In the genomic region with DNA sequence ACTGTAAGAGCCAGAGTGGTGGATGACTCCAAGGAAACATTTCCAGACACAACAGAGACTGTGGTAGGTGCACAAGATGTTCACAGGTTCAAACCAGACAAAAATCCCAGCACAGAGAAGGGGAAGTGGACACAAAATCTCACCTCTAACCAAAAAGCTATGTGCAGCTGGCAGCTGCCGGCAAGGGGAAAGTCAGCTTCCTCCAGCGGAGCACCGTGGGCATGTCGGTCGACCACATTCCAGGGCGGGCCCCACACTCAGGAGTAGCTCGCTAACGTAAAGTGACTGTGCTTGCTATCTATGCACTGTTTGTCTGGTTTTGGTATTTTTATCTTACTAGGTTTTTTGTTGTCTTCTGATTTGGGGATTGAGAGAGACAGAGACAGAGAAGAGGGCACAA, we compare ENCODE assay signal across 12 mouse cellular contexts. TPM values are rescaled to one million over a fixed set of nuclear protein-coding genes. Genes with fewer than 3 reads are reported as not detected.
DNase-seq lines count a peak whose midpoint lies in the region; ATAC-seq and TF ChIP-seq lines count a peak whose summit lies in the region.
"Had no signal": no experiment of that assay in that cellular context is flagged by ENCODE, and none has a peak within 500 bp of the region (broad histone marks: within the 10 kb centered on the region; RNA-seq: fewer than 3 reads in every experiment).

No protein-coding gene starts in this region.

- peaks cover 19% of the 10 kb centered on the region for H3K4me1 ChIP-seq in heart, embryonic 11.5 days (ENCODE audit: control insufficient read depth, insufficient read depth, low read length)
- peaks cover 1% of the 10 kb centered on the region; the same call in 1 of the 2 replicates for H3K4me1 ChIP-seq in heart, adult 2 months (ENCODE audit: control insufficient read depth, insufficient read depth, low read length)
- peaks cover 6% of the 10 kb centered on the region for H3K4me1 ChIP-seq in lung, adult 2 months (ENCODE audit: control insufficient read depth, insufficient read depth, low read length)
- no peaks in the 10 kb centered on the region for H3K4me1 ChIP-seq in hindbrain, embryonic 10.5 days (replicated peaks)
- H3K4me1 ChIP-seq: kidney, embryonic 15.5 days had no signal

- no peaks in the 10 kb centered on the region for H3K27me3 ChIP-seq in heart, embryonic 11.5 days (ENCODE audit: control insufficient read depth, insufficient read depth, low read length)
- no peaks in the 10 kb centered on the region for H3K27me3 ChIP-seq in heart, adult 2 months (ENCODE audit: control insufficient read depth, insufficient read depth, low read length)
- H3K27me3 ChIP-seq in hindbrain, embryonic 10.5 days (ENCODE audit: insufficient read depth, poor library complexity, severe bottlenecking): no peaks in the 10 kb centered on the region
- H3K27me3 ChIP-seq: heart, embryonic 15.5 days; kidney, embryonic 15.5 days had no signal

- no peak for ATAC-seq in heart, embryonic 11.5 days (replicated peaks; ENCODE audit: insufficient number of reproducible peaks, low FRiP score, low TSS enrichment)
- ATAC-seq in neutrophil, adult 5-6 weeks (ENCODE audit: extremely low read depth, insufficient number of reproducible peaks, low FRiP score, poor library complexity, severe bottlenecking): peak; percentile 71

- no peak overlapping the region for H3K9ac ChIP-seq in heart, embryonic 11.5 days (ENCODE audit: low read depth, low read length)
- no peak overlapping the region for H3K9ac ChIP-seq in heart, adult 2 months (ENCODE audit: low read depth, low read length)
- H3K9ac ChIP-seq: heart, embryonic 15.5 days; kidney, embryonic 15.5 days had no signal

- H3K9me3 ChIP-seq in heart, embryonic 11.5 days (replicated peaks; ENCODE audit: control insufficient read depth, low read length): no peaks in the 10 kb centered on the region
- no peaks in the 10 kb centered on the region for H3K9me3 ChIP-seq in hindbrain, embryonic 10.5 days
- H3K9me3 ChIP-seq: heart, embryonic 15.5 days; kidney, embryonic 15.5 days had no signal

- TF ChIP-seq CTCF in heart, adult 2 months (IDR thresholded peaks at IDR 0.05): no peak
- no peak for TF ChIP-seq CTCF in lung, adult 2 months (IDR thresholded peaks at IDR 0.05; ENCODE audit: insufficient read depth, low read length)
- no peak for TF ChIP-seq CTCF in left cerebral cortex, adult 2 months (IDR thresholded peaks at IDR 0.05)

- H3K4me2 ChIP-seq in heart, embryonic 11.5 days: peak overlapping the region; percentile 35
- H3K4me2 ChIP-seq: heart, embryonic 15.5 days; kidney, embryonic 15.5 days had no signal

- intact Hi-C loops in heart, adult 2 months (cut with DNase I): no loop called here
- intact Hi-C loops in left cerebral cortex, adult 2 months (cut with DNase I): no loop called here

- DNase-seq in heart, adult 2 months: no peak
- DNase-seq in ES-CJ7 (ENCODE audit: low read depth, low spot score): peak; percentile 38
- peak; percentile 43 for DNase-seq in lung, adult 2 months
- DNase-seq in hindbrain, embryonic 10.5 days (ENCODE audit: low spot score): no peak
- DNase-seq in left cerebral cortex, adult 2 months (ENCODE audit: extremely low spot score in 1 of 2, low spot score in 2 of 2): no peak
- DNase-seq in kidney, postnatal 10 days: no peak
- DNase-seq: adrenal gland, postnatal 10 days; cerebellum, postnatal 25 days had no signal

- no peaks in the 10 kb centered on the region for H3K36me3 ChIP-seq in heart, embryonic 11.5 days (ENCODE audit: control insufficient read depth, insufficient read depth, low read length)
- H3K36me3 ChIP-seq in heart, adult 2 months (ENCODE audit: control insufficient read depth, insufficient read depth, low read length): no peaks in the 10 kb centered on the region; the same call in 1 of the 2 replicates
- H3K36me3 ChIP-seq in hindbrain, embryonic 10.5 days: no peaks in the 10 kb centered on the region
- H3K36me3 ChIP-seq: heart, embryonic 15.5 days; kidney, embryonic 15.5 days had no signal

- H3K79me2 ChIP-seq in heart, adult 2 months (replicated peaks; ENCODE audit: control insufficient read depth, insufficient read depth, low read length): peaks cover 2% of the 10 kb centered on the region; the same call in 1 of the 2 replicates

- TF ChIP-seq EP300 in heart, adult 2 months (IDR thresholded peaks at IDR 0.05; ENCODE audit: insufficient read depth, low read depth, low read length): no peak

- TF ChIP-seq POLR2A in heart, adult 2 months (IDR thresholded peaks at IDR 0.05; ENCODE audit: insufficient read depth, low read depth, low read length): no peak
- TF ChIP-seq POLR2A in lung, adult 2 months (IDR thresholded peaks at IDR 0.05; ENCODE audit: borderline replicate concordance, extremely low read depth, low read depth, low read length): no peak

- no peak overlapping the region for H3K27ac ChIP-seq in heart, embryonic 11.5 days (ENCODE audit: low read depth, low read length)
- no peak overlapping the region for H3K27ac ChIP-seq in heart, adult 2 months
- H3K27ac ChIP-seq in hindbrain, embryonic 10.5 days: no peak overlapping the region
- H3K27ac ChIP-seq in left cerebral cortex, adult 2 months: no peak overlapping the region
- H3K27ac ChIP-seq: heart, embryonic 15.5 days; kidney, embryonic 15.5 days had no signal

- 38% methylated on average over 8 of the region's 8 CpGs for WGBS in heart, embryonic 11.5 days (ENCODE audit: insufficient replicate concordance)
- 69% methylated on average over 8 of the region's 8 CpGs for WGBS in heart, adult 2 months
- 65% methylated on average over 8 of the region's 8 CpGs for WGBS in lung, adult 2 months
- 91% methylated on average over 8 of the region's 8 CpGs for WGBS in hindbrain, embryonic 10.5 days

- H3K4me3 ChIP-seq in heart, embryonic 11.5 days (ENCODE audit: low read depth, low read length): no peak overlapping the region
- no peak overlapping the region for H3K4me3 ChIP-seq in heart, adult 2 months
- H3K4me3 ChIP-seq in lung, adult 2 months (replicated peaks; ENCODE audit: extremely low read depth, low read depth, low read length): no peak overlapping the region
- H3K4me3 ChIP-seq in hindbrain, embryonic 10.5 days: no peak overlapping the region
- no peak overlapping the region for H3K4me3 ChIP-seq in left cerebral cortex, adult 2 months
- H3K4me3 ChIP-seq: heart, embryonic 15.5 days; kidney, embryonic 15.5 days had no signal

RNA-seq across cellular contexts. Expression of gene Plekhm3, which starts 7.2 kb away (rescaled TPM):
- polyA plus RNA-seq in heart, embryonic 11.5 days (2014; fragmentation: Nextera tagmentation; extraction: Ambion mirVana): 9.1 and 9.9 TPM in 2 replicates
- 1 to 10 TPM; 6.8 to 6.9 TPM for total RNA-seq in heart, adult 2 months (2021)
- 3.3 and 4.7 TPM in 2 replicates for polyA plus RNA-seq in heart, adult 2 months (2012; rRNA removed)
- polyA plus RNA-seq in lung, adult 2 months (2012; rRNA removed): 6.9 and 10.5 TPM in 2 replicates
- total RNA-seq in neutrophil, adult 5-6 weeks (2017): 60.1 and 63.2 TPM in 2 replicates
- 9.2 and 9.8 TPM in 2 replicates for polyA plus RNA-seq in hindbrain, embryonic 10.5 days (2016; fragmentation: Nextera tagmentation; extraction: Ambion mirVana)
- total RNA-seq in left cerebral cortex, adult 2 months (2021): 10 to 100 TPM; 40.4 to 41.8 TPM

Comparison
In these comparisons a context has a peak if more than half of its experiments do, and no peak if none do; other contexts are left out.
1. DNase-seq: peak in ES-CJ7 (single experiment) and lung, adult 2 months (single experiment); none in heart, adult 2 months (0 of 2), hindbrain, embryonic 10.5 days (single experiment), left cerebral cortex, adult 2 months (0 of 2) and kidney, postnatal 10 days (single experiment).